Mouse (Mus musculus): ENCODE results near the gene Moxd1. TPM values are rescaled to one million over a fixed set of nuclear protein-coding genes. Genes with fewer than 3 reads are reported as not detected.

Moxd1 gene
- polyA plus RNA-seq, 1 experiment from 2014 or later: 4.9 TPM

- Histone ChIP-seq H3K9me3 (ENCODE audit: low read depth, low read length) (no peaks in the 10 kb centered on the region), H3K27ac (ENCODE audit: low read depth) (no peak overlapping the region), H3K4me2 (no peak overlapping the region), H3K4me3 (ENCODE audit: low read depth, low read length) (no peak overlapping the region), H3K4me1 (ENCODE audit: insufficient read depth) (no peaks in the 10 kb centered on the region), H3K27me3 (ENCODE audit: insufficient read depth, low read length) (no peaks in the 10 kb centered on the region), H3K36me3 (ENCODE audit: insufficient read depth) (no peaks in the 10 kb centered on the region), H3K9ac (no peak overlapping the region)
- DNase-seq (no peak), ATAC-seq (ENCODE audit: insufficient read depth) (no peak)
- 77% methylated on average over 10 of the region's 10 CpGs for WGBS
- no peak for TF ChIP-seq CTCF (IDR thresholded peaks at IDR 0.05; ENCODE audit: low read depth)
Measured at GRCm38 (mm10) chr10:24339593-24340143, 116.4 kb downstream of the Moxd1 start.

GRCm38 (mm10) chr10:24340551-24341213 lies 117.4 kb downstream of the Moxd1 start:
- ATAC-seq (ENCODE audit: insufficient read depth): no peak
- WGBS: 44% methylated on average over 1 of the region's 1 CpGs

GRCm38 (mm10) chr10:24341214-24341589 lies 117.9 kb downstream of the Moxd1 start:
- Histone ChIP-seq H3K36me3 (ENCODE audit: insufficient read depth) (no peaks in the 10 kb centered on the region), H3K4me3 (ENCODE audit: low read depth, low read length) (no peak overlapping the region), H3K4me2 (no peak overlapping the region), H3K4me1 (ENCODE audit: insufficient read depth) (no peaks in the 10 kb centered on the region), H3K9me3 (ENCODE audit: low read depth, low read length) (no peaks in the 10 kb centered on the region), H3K27me3 (ENCODE audit: insufficient read depth, low read length) (no peaks in the 10 kb centered on the region), H3K27ac (ENCODE audit: low read depth) (no peak overlapping the region), H3K9ac (no peak overlapping the region)
- WGBS: 70% methylated on average over 6 of the region's 6 CpGs
- DNase-seq (no peak), ATAC-seq (ENCODE audit: insufficient read depth) (no peak)
- no peak for TF ChIP-seq CTCF (IDR thresholded peaks at IDR 0.05; ENCODE audit: low read depth)

More at GRCm38 (mm10) chr10:24340551-24341213, 117.4 kb downstream of the Moxd1 start:
- DNase-seq: no peak
- Histone ChIP-seq H3K9me3 (ENCODE audit: low read depth, low read length) (no peaks in the 10 kb centered on the region), H3K27me3 (ENCODE audit: insufficient read depth, low read length) (no peaks in the 10 kb centered on the region), H3K36me3 (ENCODE audit: insufficient read depth) (no peaks in the 10 kb centered on the region), H3K27ac (ENCODE audit: low read depth) (no peak overlapping the region; the same call in 1 of the 2 replicates), H3K9ac (no peak overlapping the region), H3K4me2 (no peak overlapping the region), H3K4me1 (ENCODE audit: insufficient read depth) (no peaks in the 10 kb centered on the region), H3K4me3 (ENCODE audit: low read depth, low read length) (no peak overlapping the region)
- no peak for TF ChIP-seq CTCF (IDR thresholded peaks at IDR 0.05; ENCODE audit: low read depth)

DNA sequence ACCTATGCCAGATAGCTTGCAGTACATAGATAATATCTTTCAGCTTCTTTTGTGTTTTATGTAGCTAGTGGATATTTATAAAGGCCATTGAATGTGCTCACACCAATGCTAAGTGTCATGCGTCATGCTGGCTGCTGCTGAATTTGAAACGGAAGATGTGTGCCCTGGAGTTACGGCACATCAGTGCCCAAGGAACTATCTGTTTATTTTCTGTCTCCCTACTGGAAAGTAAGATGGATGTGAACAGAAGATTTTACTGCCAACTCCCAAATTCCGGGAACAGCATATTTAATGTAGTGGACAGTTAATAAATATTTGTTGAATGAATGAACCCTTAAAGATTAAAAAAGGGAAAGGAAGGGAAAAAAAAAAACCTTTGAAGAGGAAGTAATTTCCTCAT lies 119.8 kb downstream of the Moxd1 start:
- Histone ChIP-seq H3K36me3 (ENCODE audit: insufficient read depth) (no peaks in the 10 kb centered on the region), H3K27ac (ENCODE audit: low read depth) (no peak overlapping the region), H3K9ac (no peak overlapping the region), H3K4me2 (no peak overlapping the region), H3K27me3 (ENCODE audit: insufficient read depth, low read length) (no peaks in the 10 kb centered on the region), H3K9me3 (ENCODE audit: low read depth, low read length) (no peaks in the 10 kb centered on the region), H3K4me1 (ENCODE audit: insufficient read depth) (no peaks in the 10 kb centered on the region), H3K4me3 (ENCODE audit: low read depth, low read length) (no peak overlapping the region)
- DNase-seq (peak; percentile 50), ATAC-seq (ENCODE audit: insufficient read depth) (no peak)
- no peak for TF ChIP-seq CTCF (IDR thresholded peaks at IDR 0.05; ENCODE audit: low read depth)
- WGBS: 17% methylated on average over 4 of the region's 4 CpGs

Other genes with a start within 250 kb of the Moxd1 start
- gene Taar6, start 237.9 kb upstream of the Moxd1 start, polyA plus RNA-seq (2014; fragmentation: Nextera tagmentation; extraction: Ambion mirVana): not detected in 2 replicates
- not detected in 2 replicates for gene Taar7a, start 230.0 kb upstream of the Moxd1 start, polyA plus RNA-seq (2014; fragmentation: Nextera tagmentation; extraction: Ambion mirVana)
- gene Taar7b, start 223.6 kb upstream of the Moxd1 start, polyA plus RNA-seq (2014; fragmentation: Nextera tagmentation; extraction: Ambion mirVana): not detected in 2 replicates
- not detected in 2 replicates for gene Taar7d, start 196.3 kb upstream of the Moxd1 start, polyA plus RNA-seq (2014; fragmentation: Nextera tagmentation; extraction: Ambion mirVana)
- not detected in 2 replicates for gene Taar7e, start 185.9 kb upstream of the Moxd1 start, polyA plus RNA-seq (2014; fragmentation: Nextera tagmentation; extraction: Ambion mirVana)
- gene Taar7f, start 174.0 kb upstream of the Moxd1 start, polyA plus RNA-seq (2014; fragmentation: Nextera tagmentation; extraction: Ambion mirVana): not detected in 2 replicates
- not detected in 2 replicates for gene Taar8a, start 147.0 kb upstream of the Moxd1 start, polyA plus RNA-seq (2014; fragmentation: Nextera tagmentation; extraction: Ambion mirVana)
- not detected in 2 replicates for gene Taar8b, start 131.2 kb upstream of the Moxd1 start, polyA plus RNA-seq (2014; fragmentation: Nextera tagmentation; extraction: Ambion mirVana)
- not detected in 2 replicates for gene Taar8c, start 121.6 kb upstream of the Moxd1 start, polyA plus RNA-seq (2014; fragmentation: Nextera tagmentation; extraction: Ambion mirVana)
- gene Taar9, start 114.0 kb upstream of the Moxd1 start, polyA plus RNA-seq (2014; fragmentation: Nextera tagmentation; extraction: Ambion mirVana): not detected in 2 replicates
- gene Stx7, start 74.2 kb upstream of the Moxd1 start, polyA plus RNA-seq (2014; fragmentation: Nextera tagmentation; extraction: Ambion mirVana): 76.1 and 77.8 TPM in 2 replicates

Measured in lung, embryonic 14.5 days (tissue).